Mouse (Mus musculus): ENCODE results near the gene Mgll. TPM values are rescaled to one million over a fixed set of nuclear protein-coding genes. Genes with fewer than 3 reads are reported as not detected.

Gene Mgll
- polyA plus RNA-seq, 1 experiment from 2014 or later: 8.6 TPM

DNA sequence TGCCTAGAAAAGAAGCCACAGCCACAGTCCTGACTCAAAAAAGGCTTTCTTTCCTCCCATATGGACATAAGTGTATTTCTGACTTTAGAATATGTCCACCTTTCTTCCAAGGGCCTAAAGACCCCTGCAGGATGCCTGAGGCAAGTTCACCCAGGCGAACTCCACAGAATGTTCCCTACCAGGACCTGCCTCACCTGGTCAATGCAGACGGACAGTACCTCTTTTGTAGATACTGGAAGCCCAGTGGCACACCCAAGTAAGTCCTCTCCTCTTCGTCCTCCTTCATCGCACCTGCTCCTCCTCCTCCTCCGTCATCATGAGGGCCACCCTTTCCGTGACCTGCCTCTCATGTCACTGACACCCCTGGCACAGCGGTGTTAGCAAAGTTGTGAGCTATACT is 1.4 kb downstream of the Mgll start:
- Histone ChIP-seq H3K4me3 (ENCODE audit: low read depth, low read length) (no peak overlapping the region), H3K27ac (ENCODE audit: low read depth, low read length) (no peak overlapping the region), H3K4me2 (ENCODE audit: low read depth) (no peak overlapping the region), H3K27me3 (ENCODE audit: control insufficient read depth, insufficient read depth, low read length) (0 out of 2 replicates have a peak, but pooled peaks cover 7% of the 10 kb centered on the region), H3K9ac (ENCODE audit: low read length) (no peak overlapping the region), H3K4me1 (ENCODE audit: control insufficient read depth, insufficient read depth, low read length) (0 out of 2 replicates have a peak, but pooled peaks cover 3% of the 10 kb centered on the region), H3K36me3 (ENCODE audit: control insufficient read depth, insufficient read depth, low read length) (no peaks in the 10 kb centered on the region), H3K9me3 (ENCODE audit: control insufficient read depth, low read length) (no peaks in the 10 kb centered on the region)
- no peak for DNase-seq (ENCODE audit: low spot score)
- 57% methylated on average over 7 of the region's 7 CpGs for WGBS
- no peak for ATAC-seq (ENCODE audit: insufficient read depth, low FRiP score, low TSS enrichment)

DNA sequence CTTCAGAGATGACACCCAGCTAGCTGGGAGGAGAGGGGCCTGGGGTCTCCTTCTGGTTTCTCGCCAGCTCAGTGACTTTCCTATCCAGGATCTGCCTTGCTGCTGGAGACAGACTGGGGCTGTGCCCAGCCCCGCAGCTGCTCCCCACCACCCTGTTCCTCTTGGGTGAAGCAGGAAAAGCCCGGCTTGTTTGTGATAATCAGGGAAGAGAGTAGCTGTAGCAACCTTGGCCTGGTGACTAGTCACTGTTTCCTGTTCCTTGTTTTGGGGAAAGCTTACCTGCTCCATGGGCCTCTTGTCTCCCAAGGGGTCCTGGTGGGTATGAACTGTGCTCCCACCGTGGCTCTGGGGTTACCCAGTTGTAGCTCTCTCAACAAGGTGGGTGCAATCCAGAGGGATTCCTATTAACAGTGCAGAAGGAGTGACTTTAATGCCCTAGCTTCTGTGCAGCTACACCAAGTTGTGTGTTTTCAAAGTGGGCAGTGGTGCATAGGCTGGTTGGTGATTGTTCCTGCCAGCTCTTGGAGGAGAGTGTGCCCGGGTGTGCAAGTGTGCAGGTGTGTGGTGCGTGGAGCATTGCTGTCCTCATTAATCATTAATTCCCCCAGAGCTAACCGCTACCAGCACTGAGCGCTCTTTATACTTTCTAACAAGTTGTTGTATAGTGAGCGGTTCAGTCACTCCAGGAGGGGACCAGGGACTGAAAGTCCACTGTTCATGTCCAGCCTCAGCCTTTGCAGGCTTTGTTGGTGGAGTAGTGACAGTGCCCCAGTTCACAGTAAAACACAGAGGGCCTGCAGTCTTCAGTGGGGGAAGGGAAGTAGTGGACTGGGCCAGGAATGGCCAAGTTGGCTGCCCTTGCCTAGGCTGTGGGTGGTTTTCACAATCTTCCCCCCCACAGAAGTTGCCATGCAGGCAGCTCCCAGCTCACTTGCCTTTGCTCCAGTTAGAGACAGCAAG is 2.3 kb downstream of the Mgll start:
- DNase-seq (ENCODE audit: low spot score) (no peak), ATAC-seq (ENCODE audit: insufficient read depth, low FRiP score, low TSS enrichment) (no peak)
- 0 out of 2 replicates have a peak, but pooled peaks cover 3% of the 10 kb centered on the region for H3K4me1 ChIP-seq (ENCODE audit: control insufficient read depth, insufficient read depth, low read length)
- H3K9ac ChIP-seq (ENCODE audit: low read length): no peak overlapping the region
- H3K36me3 ChIP-seq (ENCODE audit: control insufficient read depth, insufficient read depth, low read length): no peaks in the 10 kb centered on the region
- 69% methylated on average over 9 of the region's 9 CpGs for WGBS
- 0 out of 2 replicates have a peak, but pooled peaks cover 7% of the 10 kb centered on the region for H3K27me3 ChIP-seq (ENCODE audit: control insufficient read depth, insufficient read depth, low read length)
- no peak overlapping the region for H3K27ac ChIP-seq (ENCODE audit: low read depth, low read length)
- H3K4me2 ChIP-seq (ENCODE audit: low read depth): peak overlapping the region; percentile 2; the same call in 1 of the 2 replicates
- no peak overlapping the region for H3K4me3 ChIP-seq (ENCODE audit: low read depth, low read length)
- H3K9me3 ChIP-seq (ENCODE audit: control insufficient read depth, low read length): no peaks in the 10 kb centered on the region

DNA sequence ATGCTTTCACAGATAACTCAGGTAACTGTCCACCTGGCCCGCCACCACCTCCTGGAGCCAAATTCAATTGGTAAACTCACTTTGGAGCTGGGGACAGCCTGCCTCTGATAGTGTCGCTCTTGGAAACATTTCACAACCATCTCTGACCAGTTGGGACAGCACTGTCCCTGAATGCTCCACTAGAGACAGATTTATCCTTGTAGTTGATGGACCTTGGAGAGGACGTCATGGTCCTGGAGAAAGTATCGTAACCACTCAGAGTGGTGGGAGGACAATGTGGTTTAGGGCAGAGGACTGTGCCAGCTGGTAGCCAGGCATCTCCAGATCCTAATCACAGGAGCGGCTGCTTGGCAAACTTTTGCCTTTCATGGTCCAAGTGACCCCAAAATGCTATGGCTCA is 3.3 kb downstream of the Mgll start:
- Histone ChIP-seq H3K4me3 (ENCODE audit: low read depth, low read length) (no peak overlapping the region), H3K36me3 (ENCODE audit: control insufficient read depth, insufficient read depth, low read length) (no peaks in the 10 kb centered on the region), H3K9me3 (ENCODE audit: control insufficient read depth, low read length) (no peaks in the 10 kb centered on the region), H3K4me2 (ENCODE audit: low read depth) (no peak overlapping the region), H3K27me3 (ENCODE audit: control insufficient read depth, insufficient read depth, low read length) (0 out of 2 replicates have a peak, but pooled peaks cover 7% of the 10 kb centered on the region), H3K9ac (ENCODE audit: low read length) (no peak overlapping the region), H3K27ac (ENCODE audit: low read depth, low read length) (no peak overlapping the region), H3K4me1 (ENCODE audit: control insufficient read depth, insufficient read depth, low read length) (0 out of 2 replicates have a peak, but pooled peaks cover 3% of the 10 kb centered on the region)
- ATAC-seq (ENCODE audit: insufficient read depth, low FRiP score, low TSS enrichment) (no peak), DNase-seq (ENCODE audit: low spot score) (no peak)
- WGBS: 86% methylated on average over 5 of the region's 5 CpGs

DNA sequence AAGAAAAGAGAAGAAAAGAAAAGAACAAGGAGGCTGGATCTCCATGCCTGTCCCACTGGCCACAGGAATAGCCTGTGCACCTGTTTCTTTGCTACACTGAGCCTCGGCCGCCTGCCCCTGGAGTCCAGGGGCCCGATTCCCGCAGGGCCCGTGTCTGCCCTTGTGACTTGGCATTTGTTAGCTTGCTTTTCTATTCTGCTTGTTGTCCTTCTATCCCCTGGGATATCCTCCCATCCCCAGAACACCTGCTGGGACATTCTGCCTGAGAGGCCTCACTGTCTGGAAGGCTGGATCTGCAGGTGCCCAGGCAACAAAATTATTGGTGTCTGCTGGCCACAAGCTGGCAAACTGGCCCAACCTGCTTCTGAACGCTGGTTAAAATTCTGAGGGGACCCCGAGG is 3.8 kb downstream of the Mgll start:
- H3K9ac ChIP-seq (ENCODE audit: low read length): no peak overlapping the region

DNA sequence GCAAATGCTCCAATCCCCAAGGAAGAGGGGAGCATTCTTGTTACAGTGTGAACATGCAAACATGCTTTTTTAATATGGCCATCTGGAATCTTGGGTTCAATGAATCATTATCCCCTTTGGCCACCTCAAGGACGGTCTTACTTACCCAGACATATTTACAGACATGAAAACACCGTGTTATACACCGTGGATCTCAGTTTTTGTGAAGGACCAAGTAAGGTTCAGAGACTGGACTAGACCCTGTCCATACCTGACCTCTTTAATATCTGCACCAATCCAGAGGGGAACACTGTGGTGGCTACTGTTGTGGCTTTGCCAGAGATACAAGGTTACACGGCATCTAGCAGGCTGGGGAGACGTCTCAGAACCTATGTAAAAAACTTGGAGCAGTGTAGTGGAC is 4.3 kb downstream of the Mgll start:
- no peaks in the 10 kb centered on the region for H3K36me3 ChIP-seq (ENCODE audit: control insufficient read depth, insufficient read depth, low read length)
- DNase-seq (ENCODE audit: low spot score) (no peak), ATAC-seq (ENCODE audit: insufficient read depth, low FRiP score, low TSS enrichment) (no peak)
- WGBS: 90% methylated on average over 5 of the region's 5 CpGs
- 0 out of 2 replicates have a peak, but pooled peaks cover 7% of the 10 kb centered on the region for H3K27me3 ChIP-seq (ENCODE audit: control insufficient read depth, insufficient read depth, low read length)
- 0 out of 2 replicates have a peak, but pooled peaks cover 3% of the 10 kb centered on the region for H3K4me1 ChIP-seq (ENCODE audit: control insufficient read depth, insufficient read depth, low read length)
- no peak overlapping the region for H3K4me2 ChIP-seq (ENCODE audit: low read depth)
- no peak overlapping the region for H3K27ac ChIP-seq (ENCODE audit: low read depth, low read length)
- H3K9ac ChIP-seq (ENCODE audit: low read length): no peak overlapping the region
- H3K4me3 ChIP-seq (ENCODE audit: low read depth, low read length): no peak overlapping the region
- H3K9me3 ChIP-seq (ENCODE audit: control insufficient read depth, low read length): no peaks in the 10 kb centered on the region

More for the DNA sequence above, 3.8 kb downstream of the Mgll start:
- Histone ChIP-seq H3K27ac (ENCODE audit: low read depth, low read length) (no peak overlapping the region), H3K4me1 (ENCODE audit: control insufficient read depth, insufficient read depth, low read length) (0 out of 2 replicates have a peak, but pooled peaks cover 3% of the 10 kb centered on the region), H3K27me3 (ENCODE audit: control insufficient read depth, insufficient read depth, low read length) (0 out of 2 replicates have a peak, but pooled peaks cover 7% of the 10 kb centered on the region), H3K9me3 (ENCODE audit: control insufficient read depth, low read length) (no peaks in the 10 kb centered on the region), H3K4me2 (ENCODE audit: low read depth) (no peak overlapping the region), H3K36me3 (ENCODE audit: control insufficient read depth, insufficient read depth, low read length) (no peaks in the 10 kb centered on the region), H3K4me3 (ENCODE audit: low read depth, low read length) (no peak overlapping the region)
- ATAC-seq (ENCODE audit: insufficient read depth, low FRiP score, low TSS enrichment) (no peak), DNase-seq (ENCODE audit: low spot score) (no peak)
- 64% methylated on average over 7 of the region's 7 CpGs for WGBS

DNA sequence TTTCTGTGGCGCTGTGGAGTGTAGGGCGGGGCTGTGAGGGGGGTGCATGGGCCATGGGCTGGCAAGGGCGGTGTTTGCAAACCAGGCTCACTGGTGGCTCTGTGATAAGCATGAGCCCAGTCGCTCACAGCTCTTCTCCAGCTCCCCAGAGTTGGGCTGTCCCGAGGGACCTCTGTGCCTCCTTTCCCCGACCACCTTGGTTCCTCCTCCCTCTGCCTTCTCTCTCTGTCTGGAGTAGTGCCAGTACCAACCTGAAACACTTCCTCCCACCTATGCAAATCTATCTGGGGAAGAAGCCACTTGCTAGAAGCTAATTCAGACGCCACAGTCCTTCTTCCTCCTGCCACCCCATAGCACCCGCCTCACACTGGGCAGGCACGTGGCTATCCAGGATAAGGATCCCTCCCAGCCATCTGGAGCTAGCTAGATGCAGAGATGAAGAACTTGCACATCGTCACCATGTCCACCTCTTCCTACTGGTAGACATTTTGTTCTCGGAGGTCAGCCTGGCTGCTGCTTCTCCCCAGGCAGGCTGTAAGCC is 7.1 kb downstream of the Mgll start:
- ATAC-seq (ENCODE audit: insufficient read depth, low FRiP score, low TSS enrichment) (no peak), DNase-seq (ENCODE audit: low spot score) (no peak)
- Histone ChIP-seq H3K36me3 (ENCODE audit: control insufficient read depth, insufficient read depth, low read length) (no peaks in the 10 kb centered on the region), H3K4me1 (ENCODE audit: control insufficient read depth, insufficient read depth, low read length) (no peaks in the 10 kb centered on the region), H3K27me3 (ENCODE audit: control insufficient read depth, insufficient read depth, low read length) (0 out of 2 replicates have a peak, but pooled peaks cover 3% of the 10 kb centered on the region), H3K4me2 (ENCODE audit: low read depth) (no peak overlapping the region), H3K27ac (ENCODE audit: low read depth, low read length) (no peak overlapping the region), H3K9me3 (ENCODE audit: control insufficient read depth, low read length) (no peaks in the 10 kb centered on the region), H3K4me3 (ENCODE audit: low read depth, low read length) (no peak overlapping the region), H3K9ac (ENCODE audit: low read length) (no peak overlapping the region)
- WGBS: 89% methylated on average over 11 of the region's 11 CpGs

DNA sequence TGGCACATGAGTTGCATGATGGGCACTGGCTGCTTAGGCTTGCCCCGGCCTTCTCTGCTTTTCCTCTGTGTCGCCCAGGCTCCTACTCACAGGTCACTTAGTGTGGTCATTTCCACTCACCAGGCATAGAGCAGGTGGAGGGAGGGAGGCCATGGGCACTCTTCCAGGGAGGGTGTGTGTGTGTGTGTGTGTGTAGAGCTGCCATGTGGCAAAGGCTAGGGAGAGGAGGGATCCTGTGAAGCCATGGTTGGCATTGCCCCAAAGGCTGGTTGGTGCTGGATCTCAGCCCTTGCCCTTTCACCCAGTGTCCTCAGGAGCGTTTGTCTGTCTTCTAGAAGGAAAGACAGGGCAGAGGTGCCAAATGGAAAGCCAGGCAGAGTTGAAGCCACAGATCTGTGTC is 7.8 kb downstream of the Mgll start:
- no peak for ATAC-seq (ENCODE audit: insufficient read depth, low FRiP score, low TSS enrichment)
- DNase-seq (ENCODE audit: low spot score): no peak
- no peak overlapping the region for H3K27ac ChIP-seq (ENCODE audit: low read depth, low read length)
- no peaks in the 10 kb centered on the region for H3K36me3 ChIP-seq (ENCODE audit: control insufficient read depth, insufficient read depth, low read length)
- H3K4me3 ChIP-seq (ENCODE audit: low read depth, low read length): no peak overlapping the region
- 0 out of 2 replicates have a peak, but pooled peaks cover 2% of the 10 kb centered on the region for H3K4me1 ChIP-seq (ENCODE audit: control insufficient read depth, insufficient read depth, low read length)
- 0 out of 2 replicates have a peak, but pooled peaks cover under 1% of the 10 kb centered on the region for H3K27me3 ChIP-seq (ENCODE audit: control insufficient read depth, insufficient read depth, low read length)
- H3K4me2 ChIP-seq (ENCODE audit: low read depth): no peak overlapping the region
- no peak overlapping the region for H3K9ac ChIP-seq (ENCODE audit: low read length)
- WGBS: 87% methylated on average over 3 of the region's 3 CpGs
- no peaks in the 10 kb centered on the region for H3K9me3 ChIP-seq (ENCODE audit: control insufficient read depth, low read length)

DNA sequence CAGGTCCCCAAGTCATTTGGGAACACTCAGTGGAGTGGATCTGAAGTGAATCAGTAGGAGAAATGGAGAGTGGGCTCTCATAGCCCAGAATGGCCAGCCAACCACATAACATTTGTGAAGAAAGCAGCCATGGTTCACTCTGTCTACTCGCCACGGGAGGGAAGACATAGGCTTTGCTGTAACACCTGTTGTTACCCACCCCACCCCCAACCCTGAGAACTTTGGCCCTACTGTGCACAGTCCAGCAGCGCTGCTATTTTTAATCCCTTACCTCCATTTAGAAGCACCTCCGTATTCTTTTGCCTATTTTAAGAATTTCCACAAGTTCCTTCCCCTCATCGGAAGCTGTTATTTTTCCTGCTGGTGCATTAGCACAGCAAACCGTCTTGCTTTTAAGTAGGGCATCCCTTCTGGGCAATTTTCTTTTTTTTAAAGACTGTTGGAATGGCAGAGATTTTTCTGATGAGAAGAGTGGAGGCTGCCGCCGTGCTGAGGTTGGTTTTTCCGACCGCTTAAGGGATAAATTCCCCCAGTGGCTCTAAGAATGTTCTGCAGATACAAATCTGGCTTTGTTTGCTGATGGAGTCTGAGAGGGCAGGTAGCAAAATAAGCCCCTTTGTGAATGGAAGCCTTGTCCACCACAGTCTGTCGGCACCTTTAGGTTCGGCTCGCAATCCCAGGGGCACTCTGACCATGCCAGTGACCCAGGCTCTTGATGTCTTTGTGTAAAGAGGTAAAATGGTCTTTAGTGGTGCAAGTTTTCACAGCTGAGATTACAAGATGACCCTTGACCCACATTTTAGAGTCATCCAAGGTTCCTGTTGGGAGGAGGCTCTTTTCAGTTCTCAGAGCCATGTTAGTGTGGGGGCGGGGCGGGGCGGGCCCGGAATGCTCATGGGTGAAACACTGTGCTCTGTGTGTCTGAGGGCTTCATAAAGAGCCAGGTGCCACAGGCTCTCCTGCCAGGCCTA is 8.7 kb downstream of the Mgll start:
- Histone ChIP-seq H3K9ac (ENCODE audit: low read length) (no peak overlapping the region), H3K27me3 (ENCODE audit: control insufficient read depth, insufficient read depth, low read length) (no peaks in the 10 kb centered on the region), H3K36me3 (ENCODE audit: control insufficient read depth, insufficient read depth, low read length) (no peaks in the 10 kb centered on the region), H3K4me1 (ENCODE audit: control insufficient read depth, insufficient read depth, low read length) (0 out of 2 replicates have a peak, but pooled peaks cover 2% of the 10 kb centered on the region), H3K9me3 (ENCODE audit: control insufficient read depth, low read length) (no peaks in the 10 kb centered on the region), H3K4me3 (ENCODE audit: low read depth, low read length) (no peak overlapping the region), H3K4me2 (ENCODE audit: low read depth) (no peak overlapping the region), H3K27ac (ENCODE audit: low read depth, low read length) (no peak overlapping the region)
- WGBS: 57% methylated on average over 17 of the region's 17 CpGs
- DNase-seq (ENCODE audit: low spot score) (peak; percentile 48), ATAC-seq (ENCODE audit: insufficient read depth, low FRiP score, low TSS enrichment) (no peak)
